Mouse (Mus musculus) hindbrain, embryonic 11.5 days (tissue): ENCODE results near the gene Dusp15. TPM values are rescaled to one million over a fixed set of nuclear protein-coding genes. Genes with fewer than 3 reads are reported as not detected.

Source experiments
- polyA plus RNA-seq: library from polyadenylated mRNA; unstranded; fragments of >200 nt; fragmentation: Nextera tagmentation; extraction: Ambion mirVana; gene quantifications from 2 replicates; pipeline ENCODE4 v1.2.1, GENCODE M21; 2014

Dusp15 gene
- polyA plus RNA-seq, 1 experiment from 2014 or later: 2.3 TPM

Other genes with a start within 250 kb of the Dusp15 start
- 166 and 168 TPM in 2 replicates for gene Id1, start 215.4 kb downstream of the Dusp15 start, polyA plus RNA-seq
- 4.1 and 4.4 TPM in 2 replicates for gene Cox4i2, start 197.5 kb downstream of the Dusp15 start, polyA plus RNA-seq
- gene Bcl2l1, start 120.0 kb downstream of the Dusp15 start, polyA plus RNA-seq: 129 and 134 TPM in 2 replicates
- 139 and 140 TPM in 2 replicates for gene Tpx2, start 103.7 kb downstream of the Dusp15 start, polyA plus RNA-seq
- not detected in 2 replicates for gene Mylk2, start 40.3 kb downstream of the Dusp15 start, polyA plus RNA-seq
- gene Foxs1, start 18.5 kb downstream of the Dusp15 start, polyA plus RNA-seq: 1.7 and 1.9 TPM in 2 replicates
- gene Ttll9, start 10.8 kb upstream of the Dusp15 start, polyA plus RNA-seq: 1.4 and 1.7 TPM in 2 replicates
- gene Pdrg1, start 63.7 kb upstream of the Dusp15 start, polyA plus RNA-seq: 71.1 and 96.5 TPM in 2 replicates
- 0.45 and 0.81 TPM in 2 replicates for gene Xkr7, start 80.2 kb upstream of the Dusp15 start, polyA plus RNA-seq
- gene Ccm2l, start 114.3 kb upstream of the Dusp15 start, polyA plus RNA-seq: 2.1 and 2.2 TPM in 2 replicates
- 2.0 and 2.4 TPM in 2 replicates for gene Hck, start 156.8 kb upstream of the Dusp15 start, polyA plus RNA-seq
- 77.9 and 82.9 TPM in 2 replicates for gene Tm9sf4, start 209.6 kb upstream of the Dusp15 start, polyA plus RNA-seq